Mouse (Mus musculus): ENCODE data around the gene Ppard.
A peak's percentile ranks its signal among the peaks of the same experiment; 100 is the strongest.
"Not testable (repeated sequence)": the region's sequence is repeated elsewhere in the genome, so short reads cannot be mapped to it uniquely, and the experiment has no call there.

Ppard gene

DNA sequence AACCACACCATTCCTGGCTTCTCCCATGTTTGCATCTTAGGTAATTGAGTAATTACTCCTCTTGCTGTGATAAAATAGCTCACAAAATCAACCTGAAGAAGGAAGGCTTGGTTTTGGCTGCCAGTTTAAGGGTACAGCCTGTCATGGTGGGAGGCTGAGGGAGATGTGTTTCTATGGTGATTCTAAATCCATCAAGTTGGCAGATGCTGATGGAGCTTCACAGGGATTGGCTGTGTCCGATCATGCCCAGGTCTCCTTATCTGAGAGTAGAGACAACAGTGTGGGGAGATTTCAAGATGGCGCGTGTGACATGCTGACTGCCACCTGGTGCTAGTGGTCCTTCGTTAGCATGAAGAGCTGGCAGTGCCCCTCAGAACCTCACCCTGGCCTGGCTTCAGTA lies 89.2 kb downstream of the Ppard start:
- DNase-seq, result no peak

DNA sequence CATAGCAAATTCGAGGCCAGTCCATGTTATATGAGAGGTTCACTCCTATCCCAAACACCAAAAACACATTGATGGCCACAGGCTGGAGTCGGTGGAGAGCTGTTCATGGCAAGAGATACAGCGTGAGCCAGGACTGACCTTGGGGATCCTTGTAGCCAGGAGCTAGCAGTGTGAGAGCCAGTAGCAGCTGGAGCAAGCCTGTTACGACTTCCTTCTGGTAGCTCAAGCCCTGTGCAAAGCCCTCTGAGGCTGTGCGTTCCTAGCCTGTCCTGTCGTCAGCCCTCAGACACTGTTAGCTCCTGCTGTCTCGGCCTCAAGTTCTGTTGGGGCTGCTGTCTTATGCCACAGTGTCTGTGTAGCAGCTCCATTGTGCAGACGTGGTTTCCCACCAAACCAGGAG lies 91.3 kb downstream of the Ppard start:
- DNase-seq, result no peak

DNA sequence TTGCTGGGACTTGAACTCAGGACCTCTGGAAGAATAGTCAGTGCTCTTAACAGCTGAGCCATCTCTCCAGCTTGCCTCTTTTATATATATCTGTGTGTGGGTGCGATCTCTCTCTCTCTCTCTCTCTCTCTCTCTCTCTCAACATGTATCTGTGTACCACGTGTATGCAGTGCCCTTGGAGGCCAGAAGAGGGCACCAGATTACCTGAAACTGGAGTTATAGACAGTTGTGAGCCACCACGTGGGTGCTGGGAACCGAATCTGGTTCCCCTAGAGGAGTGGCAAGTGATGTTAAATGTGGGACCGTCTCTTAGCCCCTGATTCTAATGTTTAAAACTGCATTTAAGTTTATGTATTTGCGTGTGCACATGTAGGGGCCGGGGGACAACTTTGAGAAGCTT lies 91.9 kb downstream of the Ppard start:
- DNase-seq, result not testable (repeated sequence)

- DNase-seq, result peak; percentile 17
Measured at GRCm38 (mm10) chr17:28325751-28326150, 93.3 kb downstream of the Ppard start.

DNA sequence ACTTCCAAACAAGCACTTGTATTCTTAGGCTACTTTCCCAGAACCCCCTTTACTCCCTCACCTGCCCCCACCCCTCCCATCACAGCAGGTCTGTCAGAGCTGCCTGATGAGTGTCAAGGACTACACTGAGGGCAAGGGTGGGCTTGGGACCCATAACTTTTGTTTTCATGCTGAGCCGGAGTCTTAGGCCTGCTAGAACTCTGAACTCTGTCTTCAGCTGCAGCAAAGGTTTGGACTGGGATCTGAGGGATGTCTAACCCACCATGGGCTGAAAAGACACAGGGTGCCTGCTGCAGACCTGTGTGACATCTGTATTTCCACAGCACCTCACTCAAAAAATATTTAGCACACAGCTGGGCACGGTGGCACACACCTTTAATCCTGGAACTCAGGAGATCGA lies 94.5 kb downstream of the Ppard start:
- DNase-seq, result no peak

DNA sequence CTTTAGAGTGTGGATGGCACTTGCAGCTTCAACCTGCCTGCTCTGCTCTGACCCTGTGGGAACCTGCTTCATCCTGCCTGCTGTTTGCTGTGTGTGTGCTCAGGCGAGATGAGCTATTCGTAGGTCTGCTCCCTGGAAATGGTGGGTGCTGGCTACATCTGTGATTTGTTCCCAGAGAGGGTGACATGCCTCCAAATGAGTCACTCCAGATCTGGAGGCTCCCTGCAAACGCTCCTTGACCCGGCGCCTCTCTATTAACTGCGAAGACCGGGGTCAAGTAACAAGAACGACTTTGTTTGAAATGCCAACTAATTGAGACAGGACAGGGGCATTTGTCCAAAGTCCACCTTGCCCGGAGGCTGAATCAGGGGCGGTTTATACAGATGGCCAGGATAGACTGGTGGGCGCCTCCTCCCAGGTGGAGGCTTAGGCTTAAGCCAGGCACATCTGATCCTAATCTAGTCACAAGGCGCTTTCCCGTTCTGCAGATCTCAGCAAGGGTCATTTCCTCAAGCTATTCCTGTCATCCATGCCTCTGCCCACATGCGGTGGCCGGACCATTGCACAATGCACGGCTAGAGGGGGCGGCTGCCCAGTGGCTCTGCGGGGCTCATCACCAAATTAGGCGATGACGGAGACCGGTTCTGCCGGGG lies 95.3 kb downstream of the Ppard start:
- peak; percentile 70 for DNase-seq

- DNase-seq, result peak; percentile 99
Measured at GRCm38 (mm10) chr17:28328366-28328928, 95.9 kb downstream of the Ppard start, which contains the start of gene Rpl10a. Rpl10a (plus strand) TSS chr17:28328471.

DNA sequence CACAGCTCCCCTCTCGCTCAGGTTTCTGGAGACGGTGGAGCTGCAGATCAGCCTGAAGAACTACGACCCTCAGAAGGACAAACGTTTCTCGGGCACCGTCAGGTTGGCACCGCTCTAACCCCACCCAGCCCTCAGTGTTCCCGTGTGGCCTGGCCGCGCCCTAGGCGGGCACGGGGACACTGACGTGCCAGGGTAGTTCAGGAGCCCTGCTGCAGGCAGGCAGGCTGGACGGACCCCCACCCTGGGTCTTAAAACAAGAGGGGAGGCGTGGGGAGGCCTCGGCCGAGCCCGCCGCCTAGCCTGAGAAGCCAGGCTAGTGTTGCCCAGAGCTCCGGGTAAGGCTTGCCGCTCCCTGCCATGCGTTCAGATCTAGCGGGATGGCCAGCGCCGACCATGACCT lies 96.4 kb downstream of the Ppard start:
- DNase-seq, result peak; percentile 57

DNA sequence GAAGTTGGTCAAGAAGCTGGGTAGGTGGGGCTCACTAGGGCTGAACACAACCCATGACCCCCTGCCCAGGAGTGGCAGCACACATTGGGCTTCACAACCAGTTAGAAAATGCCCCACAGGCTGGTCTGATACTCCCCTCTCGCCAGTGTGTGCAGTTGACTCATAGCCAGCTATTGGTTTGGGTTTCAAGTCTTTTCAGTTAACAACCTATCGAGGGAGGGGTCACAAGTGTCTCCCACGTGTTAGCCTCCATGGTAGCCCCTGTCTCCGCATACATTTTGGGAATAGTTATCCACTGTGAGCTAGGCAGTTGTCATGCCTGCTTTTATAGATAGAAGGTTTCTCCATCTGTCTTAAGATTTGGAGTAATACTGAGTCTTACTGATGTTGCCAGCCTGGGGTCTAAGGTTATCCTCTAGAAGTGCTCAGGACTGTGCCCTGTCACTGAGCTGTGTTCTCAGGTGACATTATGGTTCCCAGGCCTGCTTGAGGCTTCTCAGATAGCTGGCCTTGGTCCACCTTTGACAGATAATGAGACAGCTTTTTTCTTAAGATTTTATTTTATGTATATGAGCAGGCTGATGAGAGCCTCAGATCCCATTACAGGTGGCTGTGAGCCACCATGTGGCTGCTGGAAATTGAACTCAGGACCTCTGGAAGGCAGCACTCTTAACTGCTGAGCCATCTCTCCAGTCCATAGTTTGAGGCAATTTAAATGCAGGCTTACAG lies 97.2 kb downstream of the Ppard start:
- peak; percentile 21 for DNase-seq

DNA sequence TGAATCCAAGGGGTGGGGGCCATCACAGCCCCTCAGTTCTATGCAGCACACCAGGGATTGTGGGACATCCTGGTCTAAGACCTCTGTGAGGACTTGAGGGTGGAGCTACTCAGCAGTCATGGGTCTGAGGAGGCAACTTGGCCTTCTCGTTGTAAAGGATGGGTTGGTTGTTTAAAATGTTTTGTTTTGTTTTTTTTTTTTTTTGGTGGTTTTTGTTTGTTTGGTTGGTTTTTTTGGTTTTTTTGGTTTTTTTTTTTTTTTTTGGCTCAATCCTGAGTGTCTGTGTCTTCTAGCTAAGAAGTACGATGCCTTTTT lies 97.7 kb downstream of the Ppard start:
- no peak for DNase-seq

GRCm38 (mm10) chr17:28330590-28330989 lies 98.1 kb downstream of the Ppard start:
- DNase-seq, result not testable (repeated sequence)

- DNase-seq, result no peak
Measured at GRCm38 (mm10) chr17:28331241-28332112, 99.0 kb downstream of the Ppard start.

DNA sequence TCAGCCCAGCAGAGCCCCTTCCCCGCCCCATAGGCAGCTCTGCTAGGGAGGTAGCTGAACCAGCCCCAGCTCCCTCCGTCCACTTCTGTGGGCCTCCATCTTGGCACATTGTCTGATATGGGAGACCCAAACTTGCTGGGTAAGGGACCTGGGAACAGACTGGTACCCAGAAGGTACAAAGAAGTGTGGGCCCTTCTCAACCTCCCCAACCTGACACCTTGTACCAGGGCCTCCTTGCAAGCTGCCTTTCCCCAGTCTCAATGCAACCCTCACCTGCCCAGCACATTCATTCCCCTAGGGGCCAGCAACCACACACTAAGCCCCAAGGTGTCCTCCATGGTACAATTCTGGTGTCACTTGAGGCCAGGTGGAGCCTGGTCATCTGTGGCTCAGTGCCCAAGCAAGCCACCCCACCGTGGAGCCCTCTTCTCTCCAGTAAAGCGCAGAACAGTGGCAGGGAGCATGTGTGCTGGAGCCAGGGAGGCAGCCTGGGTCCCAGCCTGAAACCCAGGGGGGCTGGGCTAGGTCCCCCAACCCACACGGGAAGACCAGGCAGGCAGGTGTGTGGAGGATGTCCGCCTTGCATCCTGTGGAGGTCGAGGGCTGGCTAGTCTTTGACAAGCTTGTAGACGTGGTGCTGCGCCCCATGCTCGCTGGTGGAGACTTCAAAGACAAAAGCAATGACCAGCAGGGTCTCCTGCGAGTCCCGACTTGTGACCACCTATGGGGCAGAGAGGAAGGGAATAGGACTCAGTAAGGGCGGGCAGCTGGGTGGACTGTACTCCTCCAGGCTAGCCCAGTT lies 99.8 kb downstream of the Ppard start:
- DNase-seq, result no peak

DNA sequence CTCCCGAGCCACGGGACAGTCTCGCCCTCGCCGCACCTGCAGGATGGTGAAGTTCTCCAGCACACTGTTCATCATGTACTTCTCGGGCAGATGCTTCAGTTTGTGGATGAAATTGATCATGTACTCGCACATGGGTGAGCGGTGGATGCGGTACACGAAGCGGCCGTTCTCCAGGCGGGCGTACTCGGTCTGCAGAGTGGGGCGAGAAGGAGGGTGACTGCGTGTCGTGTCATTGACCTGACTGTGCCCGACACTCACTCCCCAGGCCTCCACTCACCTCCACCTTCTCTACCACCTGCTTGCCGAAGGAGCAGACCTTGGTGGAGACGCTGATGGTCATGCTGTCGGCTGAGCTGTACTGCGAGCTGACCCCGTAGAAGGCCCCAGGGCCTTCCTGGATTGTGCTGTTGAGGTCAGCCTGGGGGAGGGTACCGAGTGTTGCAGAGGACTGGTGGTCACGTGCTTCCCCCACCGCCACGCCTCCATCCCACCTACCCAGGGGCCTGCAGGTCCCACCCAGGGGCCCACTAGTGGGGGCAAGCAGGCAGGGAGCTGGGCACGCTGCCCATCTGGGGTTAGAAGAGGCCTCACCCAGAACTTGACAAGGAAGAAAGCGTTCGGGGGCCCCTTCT lies 100.5 kb downstream of the Ppard start:
- peak; percentile 43 for DNase-seq

- DNase-seq, result no peak
Measured at GRCm38 (mm10) chr17:28335267-28335666, 102.8 kb downstream of the Ppard start.

DNA sequence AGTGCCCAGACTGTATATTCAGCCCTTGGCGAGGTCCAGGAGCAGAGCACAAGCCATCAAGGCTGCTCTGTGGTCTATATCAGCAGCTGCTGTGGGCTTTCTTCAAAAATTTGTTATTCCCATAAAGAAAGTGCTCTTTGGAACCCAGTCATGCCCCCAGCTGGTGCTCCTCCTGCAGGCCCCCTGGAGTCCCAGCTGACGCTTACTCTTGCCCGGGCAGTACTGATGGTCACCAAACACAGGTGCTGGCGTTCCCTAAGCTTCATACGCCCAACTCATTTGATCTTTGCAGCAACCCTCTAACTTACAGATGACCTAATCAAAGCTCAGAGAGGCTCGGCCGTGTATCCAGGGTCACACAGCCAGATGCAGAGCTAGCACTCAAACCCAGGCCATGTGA lies 105.0 kb downstream of the Ppard start:
- no peak for DNase-seq

GRCm38 (mm10) chr17:28340578-28340977 lies 108.1 kb downstream of the Ppard start:
- DNase-seq, result no peak

DNA sequence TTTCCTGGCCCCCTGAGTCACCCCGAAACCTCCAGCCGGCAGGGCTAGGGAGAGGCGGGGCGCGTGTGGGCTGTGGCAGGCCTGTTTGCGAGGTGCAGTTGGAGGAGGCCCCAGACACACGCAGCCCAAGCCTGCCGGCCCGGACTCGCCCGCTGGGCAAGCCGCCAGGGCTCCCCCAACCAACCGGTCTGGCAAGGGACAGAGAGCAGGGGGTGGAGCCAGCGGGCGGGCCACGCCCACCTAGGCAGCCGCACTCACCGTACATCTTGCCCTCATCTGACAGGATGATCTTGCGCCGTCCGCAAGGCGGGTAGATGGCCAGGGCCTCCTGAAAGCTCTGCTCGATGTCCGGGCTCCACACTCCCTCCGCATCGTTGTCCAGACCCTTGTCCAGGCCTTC lies 108.6 kb downstream of the Ppard start:
- DNase-seq, result peak; percentile 97

DNA sequence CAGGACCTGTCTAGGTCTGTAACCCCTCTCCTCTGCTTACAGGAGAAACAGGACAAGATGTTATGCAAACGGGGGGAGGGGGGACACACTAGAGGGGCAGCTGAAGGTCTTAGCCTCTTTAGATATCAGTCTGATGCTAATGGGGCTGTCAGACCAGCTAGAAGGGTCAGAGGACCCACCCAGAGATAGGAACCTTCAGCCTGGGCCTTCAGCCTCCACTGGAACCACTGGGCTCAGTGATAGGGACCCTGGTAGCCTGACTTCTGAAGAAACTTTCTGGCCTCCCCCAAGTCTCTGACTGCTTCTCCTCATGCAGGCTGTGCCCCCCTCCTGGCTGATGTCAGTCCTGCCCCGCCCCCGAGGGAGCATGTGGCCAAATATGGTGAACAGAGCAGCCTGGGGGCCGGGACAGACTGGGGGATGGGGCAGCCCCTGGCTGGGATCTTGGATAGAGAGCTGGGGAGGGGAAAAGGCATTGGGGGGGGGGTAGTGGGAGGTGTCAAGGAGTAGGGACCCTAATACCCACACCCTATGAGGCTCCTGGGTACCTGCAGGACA lies 111.6 kb downstream of the Ppard start:
- peak; percentile 82 for DNase-seq

GRCm38 (mm10) chr17:28344670-28345069 lies 112.2 kb downstream of the Ppard start:
- no peak for DNase-seq

GRCm38 (mm10) chr17:28345271-28345721 lies 112.8 kb downstream of the Ppard start:
- peak; percentile 67 for DNase-seq

- peak; percentile 86 for DNase-seq
Measured at GRCm38 (mm10) chr17:28345882-28346281, 113.4 kb downstream of the Ppard start.
